Mouse (Mus musculus): ENCODE data around the gene Mreg. TPM values are rescaled to one million over a fixed set of nuclear protein-coding genes. Genes with fewer than 3 reads are reported as not detected.

Gene Mreg
- total RNA-seq, 2 experiments from 2014 or later: 3.9 to 5.4 TPM

DNA sequence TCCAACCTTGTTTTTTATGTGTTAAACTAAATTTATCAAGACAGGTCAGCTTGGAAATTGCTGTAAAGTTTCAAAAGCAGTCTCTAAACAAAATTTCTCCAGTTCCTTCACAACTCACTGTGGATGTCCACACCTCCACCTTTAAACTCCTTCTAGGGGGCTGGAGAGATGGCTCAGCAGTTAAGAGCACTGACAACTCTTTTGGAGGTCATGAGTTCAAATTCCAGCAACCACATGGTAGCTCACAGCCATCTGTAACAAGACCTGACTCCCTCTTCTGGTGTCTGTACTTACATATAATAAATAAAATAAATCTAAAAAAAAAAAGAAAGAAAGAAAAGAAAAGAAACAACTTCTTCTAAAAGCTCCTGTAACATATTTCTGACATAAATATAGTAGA, 67.1 kb downstream of the Mreg start:
- intact Hi-C loops (cut with DNase I): no loop called here

GRCm38 (mm10) chr1:72144426-72144825, 67.7 kb downstream of the Mreg start:
- no peak for DNase-seq (ENCODE audit: low spot score in 2 of 2)
- intact Hi-C loops (cut with DNase I): no loop called here

More for the DNA sequence above, 67.1 kb downstream of the Mreg start:
- no peak for DNase-seq (ENCODE audit: low spot score in 2 of 2)

GRCm38 (mm10) chr1:72141893-72142480, 70.1 kb downstream of the Mreg start:
- intact Hi-C loops (cut with DNase I): no loop called here
- peak; percentile 19 to 29 for DNase-seq (ENCODE audit: low spot score in 2 of 2)

DNA sequence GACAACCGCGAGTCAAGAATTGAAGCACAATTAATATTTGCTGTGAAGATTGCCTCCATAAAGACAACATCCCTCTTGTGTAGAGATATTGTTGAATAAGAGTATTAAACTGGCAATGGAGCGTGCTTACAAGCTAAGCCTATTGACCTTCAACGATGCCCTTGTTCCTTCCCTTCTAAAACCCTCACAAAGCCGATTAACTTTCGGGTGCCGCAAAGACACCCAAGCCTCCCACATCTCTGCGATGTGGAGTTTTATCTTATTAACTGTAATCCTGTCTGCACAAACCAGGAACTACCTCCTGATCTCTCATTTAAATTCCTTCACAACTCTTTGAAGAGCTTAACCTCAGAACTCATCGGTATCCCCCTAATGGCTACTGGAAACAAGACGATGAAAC, 76.0 kb downstream of the Mreg start:
- no peak for DNase-seq (ENCODE audit: low spot score in 2 of 2)
- intact Hi-C loops (cut with DNase I): loop anchor here (10.0 kb wide), 1 partner anchor 1861 kb away; no protein-coding TSS in a partner anchor

GRCm38 (mm10) chr1:72134534-72134933, 77.6 kb downstream of the Mreg start:
- intact Hi-C loops (cut with DNase I): loop anchor here (10.0 kb wide), 1 partner anchor 1860 kb away; no protein-coding TSS in a partner anchor
- no peak for DNase-seq (ENCODE audit: low spot score in 2 of 2)

DNA sequence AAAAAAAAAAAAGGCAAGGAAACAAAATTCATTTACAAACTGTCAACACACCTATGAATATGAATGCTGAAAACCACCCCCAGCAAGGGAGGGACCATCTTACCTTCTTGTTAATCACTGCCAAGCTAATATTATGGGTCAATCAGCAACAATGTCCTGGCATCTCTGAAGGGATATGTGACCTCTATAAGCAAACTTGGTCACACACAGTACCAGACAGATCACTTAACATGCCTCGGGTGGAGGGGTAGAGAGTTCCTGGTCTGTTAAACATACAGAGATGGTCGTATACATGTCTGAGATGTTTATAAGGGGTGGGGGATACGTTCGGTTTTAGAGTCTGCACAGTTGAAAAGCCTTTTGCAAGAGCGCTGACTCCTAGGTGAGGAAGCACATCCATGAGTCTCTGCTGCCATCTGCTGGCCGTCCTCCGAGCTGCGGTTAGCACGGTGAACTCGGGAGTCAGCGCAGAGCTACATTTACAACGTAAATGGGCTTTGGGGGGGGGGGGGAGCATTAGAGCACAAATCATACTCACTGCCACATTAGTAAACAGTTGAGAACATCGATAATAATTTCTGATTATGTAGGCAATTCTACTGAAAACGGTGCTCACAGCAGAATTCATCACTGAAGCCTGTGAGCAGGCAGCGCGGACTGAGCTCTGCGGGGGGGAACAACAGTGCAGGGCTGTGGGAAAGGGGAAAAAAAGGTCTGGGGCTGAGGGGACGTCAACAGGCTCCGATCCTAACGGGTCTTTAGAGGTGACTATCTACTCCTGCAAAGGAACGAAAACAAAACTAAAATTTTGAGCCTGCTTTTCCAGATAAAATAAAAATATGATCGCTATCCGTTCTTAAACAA, 88.4 kb downstream of the Mreg start:
- peak; percentile 85 to 88 for DNase-seq (ENCODE audit: low spot score in 2 of 2)
- intact Hi-C loops (cut with DNase I): loop anchor here (1.0 kb wide), 1 partner anchor 834 kb away; no protein-coding TSS in a partner anchor

DNA sequence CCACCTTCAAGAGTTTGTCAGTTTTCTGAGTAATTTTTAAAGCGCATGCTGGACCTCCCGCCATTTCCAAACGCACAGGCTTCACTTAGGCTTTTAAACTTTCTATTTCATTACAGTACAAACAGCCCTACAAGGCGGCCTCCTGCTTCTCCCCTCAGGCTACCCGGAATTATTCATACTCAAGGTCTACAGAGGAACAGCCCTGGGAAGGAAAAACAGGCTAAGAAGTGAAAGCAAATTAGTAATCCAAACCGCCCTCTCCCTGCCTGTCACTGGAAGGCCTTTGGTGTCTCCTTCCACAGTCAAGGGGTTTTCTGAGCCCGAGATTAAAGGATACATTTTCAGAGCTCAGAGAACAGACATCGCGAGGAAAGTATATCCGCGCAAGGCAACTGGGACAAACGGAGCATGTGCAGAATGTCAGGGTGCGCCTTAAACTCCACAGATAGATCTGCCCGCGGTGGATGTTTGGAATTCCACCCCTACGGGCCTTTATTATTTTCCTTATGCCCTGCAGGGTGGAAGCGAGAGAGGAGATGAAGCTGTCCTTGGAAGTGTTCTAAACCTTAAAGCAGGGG, 90.4 kb downstream of the Mreg start:
- intact Hi-C loops (cut with DNase I): no loop called here
- DNase-seq (ENCODE audit: low spot score in 2 of 2): no peak

DNA sequence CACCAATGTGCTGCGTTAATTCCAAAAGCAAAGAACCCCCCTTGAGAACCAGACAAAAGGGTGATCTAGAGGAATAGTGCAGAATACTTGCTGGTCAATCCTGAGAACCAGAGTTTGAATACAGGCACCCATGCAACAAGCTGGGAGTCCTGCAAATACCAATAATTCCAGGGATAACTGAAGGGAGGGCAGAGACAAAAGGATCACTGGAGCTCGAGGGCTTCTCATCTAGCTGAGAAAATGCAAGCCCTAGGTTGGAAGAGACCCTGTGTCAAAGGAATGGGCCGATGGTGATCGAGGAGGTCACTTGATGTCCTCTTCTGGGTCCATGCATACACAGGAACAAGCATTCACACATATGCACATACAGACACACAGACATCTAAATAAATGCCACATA, 92.1 kb downstream of the Mreg start:
- no peak for DNase-seq (ENCODE audit: low spot score in 2 of 2)
- intact Hi-C loops (cut with DNase I): no loop called here

DNA sequence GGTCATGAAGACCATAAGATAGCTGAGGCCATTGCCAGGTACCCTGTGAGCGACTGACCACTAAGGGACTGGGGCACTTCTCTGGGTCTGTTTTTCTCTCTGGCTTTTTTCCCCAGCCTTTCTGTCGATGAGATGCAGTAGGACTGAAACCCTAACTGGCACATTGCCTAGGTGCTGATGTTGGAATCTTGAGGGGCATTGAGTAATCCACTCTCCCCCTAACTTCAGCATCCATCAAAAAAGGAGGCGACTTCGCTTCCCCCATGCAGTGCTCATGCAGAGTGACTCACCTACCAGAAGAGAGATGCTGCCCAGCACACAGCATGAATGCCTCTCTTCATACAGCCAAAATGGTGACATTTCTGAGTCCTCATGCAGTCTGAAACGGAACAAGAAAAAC, 97.9 kb downstream of the Mreg start:
- no peak for DNase-seq (ENCODE audit: low spot score in 2 of 2)
- intact Hi-C loops (cut with DNase I): no loop called here

Other genes with a start within 250 kb of the Mreg start
- gene Pecr, start 72.0 kb upstream of the Mreg start, total RNA-seq (2021): 1 to 10 TPM; 3.7 to 5.2 TPM
- gene Tmem169, start 72.1 kb upstream of the Mreg start, total RNA-seq (2021): 10 to 100 TPM; 19.2 to 21.8 TPM
- gene Xrcc5, start 95.1 kb upstream of the Mreg start, total RNA-seq (2021): 10 to 100 TPM; 15.6 to 16.1 TPM